Mouse (Mus musculus) small intestine, adult 2 months (tissue): Measurements from ENCODE around the gene Lclat1.

Experiments
- CTCF ChIP-seq: fragments of 200-500 bp; IDR thresholded peaks from 2 replicates; pipeline ENCODE4 v1.5.1; 2012; ENCODE audit warnings: low read depth, mild to moderate bottlenecking, control low read depth, inconsistent platforms, low read length, moderate library complexity, mixed read lengths; ENCODE audit not compliant: insufficient replicate concordance, insufficient read length; ENCODE audit errors: extremely low read depth
- POLR2A ChIP-seq: fragments of 200-500 bp; IDR thresholded peaks from 2 replicates; pipeline ENCODE4 v1.6.1; 2012; ENCODE audit warnings: low read depth, mild to moderate bottlenecking, control low read depth, inconsistent platforms, low read length, moderate library complexity

DNA sequence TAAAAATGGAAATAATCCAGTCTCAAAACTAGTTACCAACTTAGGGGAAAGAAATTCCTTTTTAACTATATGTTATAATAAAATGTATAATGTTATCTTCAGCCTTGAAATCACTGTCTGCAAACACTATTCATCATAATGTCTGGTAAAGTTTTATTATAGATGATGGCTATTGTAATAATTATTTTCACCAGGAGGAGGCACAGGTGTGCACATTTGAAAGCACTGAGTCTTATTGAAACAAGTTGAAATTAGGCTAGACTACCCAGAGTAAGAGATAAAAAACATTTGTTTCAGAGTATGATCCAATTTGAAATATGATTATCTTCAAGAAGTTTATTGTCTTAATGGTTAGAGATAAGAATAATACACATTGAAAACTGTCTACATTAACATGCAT, 91.6 kb downstream of the Lclat1 start:
- TF ChIP-seq POLR2A (no peak), CTCF (no peak)
